Mouse (Mus musculus) fibroblast of lung, adult 2 months (primary cell): ENCODE measurements around the gene Ckm.
A peak's percentile ranks its signal among the peaks of the same experiment; 100 is the strongest.

ENCODE experiments used
- DNase-seq: peaks from one replicate; pipeline ENCODE4 v3.0.0-alpha.2; 2011; ENCODE audit warnings: low read depth

Ckm gene

GRCm38 (mm10) chr7:19432475-19432874, 27.9 kb downstream of the Ckm start:
- DNase-seq = no peak

GRCm38 (mm10) chr7:19436276-19436675, 31.7 kb downstream of the Ckm start:
- DNase-seq = no peak

GRCm38 (mm10) chr7:19437048-19437447, 32.5 kb downstream of the Ckm start:
- no peak for DNase-seq

- DNase-seq = no peak
Observed at GRCm38 (mm10) chr7:19441448-19442091, 37.0 kb downstream of the Ckm start.

GRCm38 (mm10) chr7:19443344-19443743, 38.8 kb downstream of the Ckm start:
- DNase-seq = peak; percentile 33

- no peak for DNase-seq
Observed at GRCm38 (mm10) chr7:19444801-19445200, 40.2 kb downstream of the Ckm start.

GRCm38 (mm10) chr7:19447689-19448088, 43.1 kb downstream of the Ckm start:
- DNase-seq = no peak

GRCm38 (mm10) chr7:19449165-19449564, 44.6 kb downstream of the Ckm start:
- DNase-seq = no peak

- DNase-seq = no peak
Observed at GRCm38 (mm10) chr7:19455186-19455585, 50.6 kb downstream of the Ckm start.

GRCm38 (mm10) chr7:19455819-19456495, 51.4 kb downstream of the Ckm start:
- DNase-seq = no peak

GRCm38 (mm10) chr7:19456628-19457027, 52.1 kb downstream of the Ckm start:
- DNase-seq = no peak

GRCm38 (mm10) chr7:19457414-19458071, 53.0 kb downstream of the Ckm start:
- DNase-seq = no peak

- no peak for DNase-seq
Observed at GRCm38 (mm10) chr7:19458072-19458486, 53.5 kb downstream of the Ckm start.

GRCm38 (mm10) chr7:19458591-19459111, 54.1 kb downstream of the Ckm start, which contains the start of gene Mark4:
TSS of gene Mark4 (minus strand) at chr7:19458821.
- no peak for DNase-seq

GRCm38 (mm10) chr7:19459144-19459870, 54.7 kb downstream of the Ckm start:
- DNase-seq = no peak

GRCm38 (mm10) chr7:19460500-19460899, 55.9 kb downstream of the Ckm start:
- no peak for DNase-seq

- no peak for DNase-seq
Observed at GRCm38 (mm10) chr7:19461488-19461887, 56.9 kb downstream of the Ckm start.

- DNase-seq = no peak
Observed at GRCm38 (mm10) chr7:19462443-19462842, 57.9 kb downstream of the Ckm start.

- no peak for DNase-seq
Observed at GRCm38 (mm10) chr7:19462884-19463381, 58.4 kb downstream of the Ckm start, which contains the start of gene Exoc3l2. TSS of gene Exoc3l2 (plus strand) at chr7:19463331.

GRCm38 (mm10) chr7:19464367-19465307, 60.1 kb downstream of the Ckm start:
- DNase-seq = no peak
